Mouse (Mus musculus) adrenal gland, adult (tissue): Measurements from ENCODE around the gene Ncstn.
A peak's percentile ranks its signal among the peaks of the same experiment; 100 is the strongest.

ENCODE experiments used
- DNase-seq, 2 experiments: peaks; one replicate each; pipeline ENCODE4 v3.0.0; 2022 to 2023; ENCODE audit warnings: low spot score in 1 of 2; ENCODE audit not compliant: inconsistent age in 2 of 2

The Ncstn gene

DNA sequence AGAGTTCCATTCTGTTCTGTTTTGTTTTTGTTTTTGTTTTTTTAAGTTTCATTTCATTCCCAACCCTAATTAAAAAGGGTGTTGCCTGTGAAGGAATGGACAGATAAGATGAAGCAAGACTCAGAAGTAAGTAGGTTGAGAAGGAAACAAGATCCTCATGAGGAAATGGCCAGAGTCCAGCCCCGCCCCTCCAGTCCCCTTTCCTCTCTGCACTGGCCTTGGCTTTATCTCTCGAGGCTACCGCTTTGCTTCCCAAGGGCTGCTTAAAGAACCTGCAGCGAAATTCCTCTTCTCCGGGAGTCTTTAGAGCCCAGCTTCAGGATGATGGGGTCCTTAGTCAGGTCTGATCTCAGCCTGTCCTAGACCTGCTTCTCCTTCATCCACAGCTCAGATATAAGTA is 4.6 kb downstream of the Ncstn start:
- peak; percentile 62 to 85 for DNase-seq

DNA sequence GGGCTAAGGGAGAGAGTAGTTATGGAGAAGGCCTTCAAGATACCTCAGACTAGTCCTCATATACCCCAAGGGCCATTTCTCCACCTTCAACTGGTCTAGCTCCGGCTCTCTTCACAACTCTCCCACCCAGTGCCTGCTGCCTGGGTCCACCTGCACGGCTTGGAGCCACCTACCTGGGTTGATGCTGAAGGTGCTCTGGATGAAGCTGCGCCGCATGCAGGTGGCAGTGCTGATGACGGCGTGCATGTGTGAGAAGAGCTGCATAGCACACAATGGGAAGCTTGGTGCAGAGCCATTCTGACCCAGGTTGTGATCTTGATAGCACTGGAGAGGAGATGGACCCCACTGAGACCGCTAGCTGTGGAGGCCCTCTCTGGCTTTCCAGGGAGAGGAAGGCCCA is 10.0 kb downstream of the Ncstn start:
- DNase-seq: no peak

GRCm38 (mm10) chr1:172071556-172071955 is 11.0 kb downstream of the Ncstn start:
- DNase-seq: no peak

GRCm38 (mm10) chr1:172070227-172070626 is 12.4 kb downstream of the Ncstn start:
- DNase-seq: no peak

DNA sequence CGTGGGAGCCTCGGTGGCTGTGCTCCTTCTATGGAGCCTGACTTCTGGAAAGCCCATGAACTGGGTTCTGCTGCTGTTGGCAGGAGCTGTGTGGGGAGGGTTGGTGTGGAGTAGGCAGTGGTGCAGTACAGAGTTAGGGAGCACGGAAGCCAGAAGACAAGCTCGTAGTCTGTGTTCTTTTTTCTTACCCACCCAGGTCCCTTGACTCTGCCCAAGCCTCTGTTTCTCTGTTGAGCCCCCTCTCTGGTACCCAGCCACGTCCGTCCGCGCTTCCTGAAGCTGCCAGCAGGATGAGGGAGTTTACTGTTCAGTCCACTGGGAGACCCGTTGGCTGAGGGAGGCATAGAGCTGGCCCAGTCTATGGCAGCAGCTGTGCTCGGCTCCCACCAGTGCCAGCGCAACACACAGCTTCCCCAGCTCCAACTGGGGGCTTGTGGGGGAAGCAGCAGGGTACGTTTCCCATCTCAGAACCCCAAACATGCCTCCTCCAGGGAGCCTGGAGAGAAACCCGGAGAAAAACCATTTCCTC is 17.9 kb downstream of the Ncstn start:
- DNase-seq: no peak

- no peak for DNase-seq
Observed at GRCm38 (mm10) chr1:172063291-172064023, 19.1 kb downstream of the Ncstn start.

DNA sequence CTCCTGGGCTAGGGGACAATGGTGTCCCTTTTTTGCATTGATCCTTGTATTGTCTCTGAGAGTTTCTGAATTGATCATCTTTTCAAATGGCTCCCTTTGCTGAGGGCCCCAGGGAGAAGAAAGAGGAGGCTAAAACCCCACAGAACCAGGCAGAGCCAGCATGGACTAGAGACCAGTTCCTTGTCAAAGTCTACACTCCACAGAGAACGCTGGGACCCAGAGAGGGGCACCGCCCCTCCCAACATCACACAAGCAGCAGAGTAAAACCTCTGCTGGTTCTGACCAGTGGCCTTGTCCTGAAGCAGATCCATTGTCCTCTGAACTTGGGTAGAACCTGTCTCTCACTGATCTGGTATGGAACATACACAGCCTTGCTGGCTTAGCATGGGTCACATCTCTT is 20.5 kb downstream of the Ncstn start:
- DNase-seq: no peak

DNA sequence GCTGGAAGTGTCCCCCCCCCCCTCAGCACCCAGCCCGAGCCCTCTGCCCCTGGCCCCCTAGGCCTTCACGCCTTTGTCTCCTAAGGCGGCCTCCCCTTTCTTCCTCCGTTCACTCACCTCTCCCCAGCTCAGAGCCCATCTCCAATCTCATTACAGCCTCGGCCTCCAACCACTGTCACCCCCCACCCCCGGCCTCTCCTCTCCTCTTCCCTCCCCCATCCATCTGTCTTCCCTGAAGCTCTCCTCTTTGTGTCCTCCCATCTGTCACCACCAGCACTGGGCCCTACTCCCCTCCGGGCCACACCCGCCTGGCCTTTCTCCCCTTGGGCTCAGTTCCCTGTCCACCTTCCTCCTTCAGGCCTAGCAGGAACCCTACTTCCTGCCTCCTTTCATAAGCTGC is 21.4 kb downstream of the Ncstn start:
- no peak for DNase-seq

DNA sequence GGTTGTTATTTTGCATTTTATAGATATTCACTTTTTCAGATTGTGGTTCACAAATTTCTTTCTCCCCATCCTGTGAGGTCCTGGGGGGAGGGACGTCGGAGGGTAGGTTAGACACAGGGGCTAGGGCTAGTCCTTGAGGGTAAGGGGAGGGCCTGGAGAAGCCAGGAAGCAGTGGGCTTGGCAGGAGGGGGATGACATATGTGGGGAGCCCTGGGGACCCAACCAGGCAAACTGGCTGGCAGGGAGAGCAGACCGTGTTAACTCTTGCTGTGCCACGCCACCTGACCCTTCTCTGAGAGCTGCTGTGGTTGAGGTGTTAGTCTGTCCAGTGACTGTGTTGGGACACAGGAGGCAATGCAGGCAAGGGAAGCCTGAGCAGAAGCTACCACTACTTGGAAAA is 21.9 kb downstream of the Ncstn start:
- DNase-seq: no peak

DNA sequence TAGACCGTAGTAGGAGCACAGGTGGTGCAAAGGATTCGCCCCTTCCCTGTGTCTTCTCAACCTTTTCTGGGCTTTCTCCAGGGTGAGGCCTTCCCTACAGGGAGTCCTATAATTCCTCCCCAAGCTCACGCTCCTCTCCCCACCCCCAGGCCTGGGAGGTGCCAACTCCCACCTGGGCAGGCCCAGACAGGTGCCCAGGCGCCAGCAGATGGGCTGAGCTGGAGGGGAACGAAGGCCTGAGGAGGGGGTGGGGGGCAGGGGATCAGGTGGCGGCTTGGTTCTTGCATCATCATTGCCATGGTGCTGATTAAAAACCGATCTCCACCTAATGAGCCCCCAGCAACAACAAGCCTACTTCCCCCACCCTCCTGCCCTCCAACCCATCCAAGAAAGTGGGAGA is 23.7 kb downstream of the Ncstn start:
- DNase-seq: no peak

- DNase-seq: no peak
Observed at GRCm38 (mm10) chr1:172058321-172058720, 24.3 kb downstream of the Ncstn start.

GRCm38 (mm10) chr1:172057491-172057921 is 25.1 kb downstream of the Ncstn start, which contains the start of gene Nhlh1:
Gene Nhlh1, minus strand, starts transcription at chr1:172057573.
- no peak for DNase-seq

GRCm38 (mm10) chr1:172056251-172056650 is 26.3 kb downstream of the Ncstn start:
- no peak for DNase-seq

GRCm38 (mm10) chr1:172053541-172054440 is 28.8 kb downstream of the Ncstn start:
- no peak for DNase-seq

- DNase-seq: no peak
Observed at GRCm38 (mm10) chr1:172052766-172053279, 29.8 kb downstream of the Ncstn start.

GRCm38 (mm10) chr1:172049131-172049782 is 33.3 kb downstream of the Ncstn start:
- DNase-seq: no peak

DNA sequence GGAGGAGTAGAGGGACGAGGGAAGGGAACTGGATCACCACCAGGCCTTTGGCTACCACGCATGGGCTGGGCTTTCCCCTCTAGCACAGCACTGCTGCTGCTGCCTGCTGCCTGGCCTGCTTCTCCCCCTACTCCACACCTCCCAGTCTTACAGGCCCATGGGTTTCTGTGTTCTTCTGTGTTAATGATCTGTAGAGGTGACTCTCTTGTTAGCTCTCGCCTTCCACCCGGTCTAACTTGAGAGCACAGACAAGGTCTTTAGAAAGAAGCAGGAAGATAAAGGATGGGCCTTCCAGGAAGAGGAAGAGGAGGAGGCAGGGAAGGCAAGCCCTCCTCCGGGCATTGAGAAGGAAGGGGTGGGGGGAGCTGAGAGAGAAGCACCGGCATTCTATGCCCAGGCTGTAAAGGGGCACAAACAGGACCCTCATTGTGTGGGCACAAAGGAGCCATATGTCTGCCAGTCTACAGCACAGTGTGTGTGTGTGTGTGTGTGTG is 34.3 kb downstream of the Ncstn start:
- DNase-seq: no peak

DNA sequence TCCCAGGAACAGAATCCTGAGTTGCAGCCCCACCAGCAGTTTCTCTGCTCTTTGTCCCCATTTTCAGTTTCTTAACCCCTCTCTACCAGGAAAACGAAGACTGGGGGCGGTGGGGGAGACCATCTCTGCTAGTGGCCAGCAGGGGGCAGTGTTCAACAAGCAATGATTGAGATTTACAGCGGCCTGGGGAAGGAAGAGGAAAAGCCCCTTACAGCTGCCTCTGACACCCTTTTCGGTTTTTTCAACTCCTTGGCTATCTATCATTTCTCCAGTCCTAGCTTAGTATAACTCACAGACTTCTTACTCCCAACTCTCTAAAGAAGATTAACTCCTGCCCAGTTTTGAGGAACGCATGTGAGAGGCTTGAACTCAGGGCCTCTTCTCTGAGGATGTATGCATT is 35.7 kb downstream of the Ncstn start:
- DNase-seq: peak; percentile 50 to 88

- no peak for DNase-seq
Observed at GRCm38 (mm10) chr1:172046410-172046809, 36.2 kb downstream of the Ncstn start.

GRCm38 (mm10) chr1:172029914-172030313 is 52.7 kb downstream of the Ncstn start:
- no peak for DNase-seq
